Mouse (Mus musculus) splenic B cell, adult 2 months (primary cell): ENCODE measurements around the gene Sec24a.
A peak's percentile ranks its signal among the peaks of the same experiment; 100 is the strongest.
"Not testable (repeated sequence)": the region's sequence is repeated elsewhere in the genome, so short reads cannot be mapped to it uniquely, and the experiment has no call there.

ENCODE experiments used
- DNase-seq: peaks from one replicate; pipeline ENCODE4 v3.0.0-alpha.2; 2011; ENCODE audit warnings: low read depth, low spot score
- H3K27me3 ChIP-seq: 2 replicates; pipeline ENCODE4 v1.6.1; 2012; ENCODE audit warnings: mild to moderate bottlenecking, low read length, moderate library complexity, mixed read lengths; ENCODE audit not compliant: control insufficient read depth, poor library complexity, insufficient read depth, severe bottlenecking
- H3K36me3 ChIP-seq: 2 replicates; pipeline ENCODE4 v1.6.1; 2012; ENCODE audit warnings: mild to moderate bottlenecking, low read length, moderate library complexity, mixed read lengths; ENCODE audit not compliant: control insufficient read depth, poor library complexity, insufficient read depth, severe bottlenecking

Sec24a gene

GRCm38 (mm10) chr11:51777478-51777877 is 14.0 kb upstream of the Sec24a start:
- DNase-seq, result no peak
- Histone ChIP-seq H3K36me3 (peaks cover 10% of the 10 kb centered on the region; the same call in 1 of the 2 replicates), H3K27me3 (no peaks in the 10 kb centered on the region)

DNA sequence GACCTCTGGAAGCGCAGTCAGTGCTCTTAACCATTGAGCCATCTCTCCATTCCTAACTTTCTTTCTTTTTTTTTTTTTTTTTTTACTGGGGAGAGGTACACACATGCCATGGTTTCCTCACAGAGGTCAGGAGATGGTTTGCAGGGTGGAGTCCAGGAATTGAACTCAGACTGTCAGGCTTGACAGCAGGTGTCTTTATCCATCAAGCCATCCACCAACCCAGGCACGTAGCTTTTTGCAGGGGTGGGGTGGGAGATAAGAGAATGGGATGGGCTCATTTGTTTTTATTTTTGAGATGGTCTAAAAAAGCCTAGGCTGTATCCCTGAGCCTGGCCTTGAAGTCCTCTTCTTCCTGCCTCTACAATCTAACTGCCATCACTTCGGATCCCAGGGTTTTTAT is 12.1 kb upstream of the Sec24a start:
- 0 out of 2 replicates have a peak, but pooled peaks cover 2% of the 10 kb centered on the region for H3K36me3 ChIP-seq
- no peaks in the 10 kb centered on the region for H3K27me3 ChIP-seq
- DNase-seq, result no peak

DNA sequence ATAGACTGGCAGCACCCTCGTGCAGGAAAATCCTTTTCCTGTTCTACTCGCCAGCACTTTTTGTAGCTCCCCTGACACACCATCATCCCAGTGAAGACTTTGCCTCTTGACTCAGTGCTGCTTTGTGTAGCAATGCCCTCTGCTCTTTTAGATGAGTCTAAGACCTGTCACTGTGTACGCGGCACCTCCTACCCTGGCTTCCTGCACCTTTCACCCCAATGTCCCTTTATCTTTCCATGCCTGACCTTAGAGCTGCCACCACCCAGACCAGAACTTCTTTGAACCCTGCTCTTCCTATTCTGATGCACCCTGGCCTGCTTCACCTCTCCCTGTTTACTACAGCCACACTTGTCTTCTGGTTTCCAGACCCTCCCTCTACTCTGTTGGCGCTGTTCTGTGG is 4.9 kb upstream of the Sec24a start:
- no peaks in the 10 kb centered on the region for H3K36me3 ChIP-seq
- no peak for DNase-seq
- H3K27me3 ChIP-seq, result no peaks in the 10 kb centered on the region

DNA sequence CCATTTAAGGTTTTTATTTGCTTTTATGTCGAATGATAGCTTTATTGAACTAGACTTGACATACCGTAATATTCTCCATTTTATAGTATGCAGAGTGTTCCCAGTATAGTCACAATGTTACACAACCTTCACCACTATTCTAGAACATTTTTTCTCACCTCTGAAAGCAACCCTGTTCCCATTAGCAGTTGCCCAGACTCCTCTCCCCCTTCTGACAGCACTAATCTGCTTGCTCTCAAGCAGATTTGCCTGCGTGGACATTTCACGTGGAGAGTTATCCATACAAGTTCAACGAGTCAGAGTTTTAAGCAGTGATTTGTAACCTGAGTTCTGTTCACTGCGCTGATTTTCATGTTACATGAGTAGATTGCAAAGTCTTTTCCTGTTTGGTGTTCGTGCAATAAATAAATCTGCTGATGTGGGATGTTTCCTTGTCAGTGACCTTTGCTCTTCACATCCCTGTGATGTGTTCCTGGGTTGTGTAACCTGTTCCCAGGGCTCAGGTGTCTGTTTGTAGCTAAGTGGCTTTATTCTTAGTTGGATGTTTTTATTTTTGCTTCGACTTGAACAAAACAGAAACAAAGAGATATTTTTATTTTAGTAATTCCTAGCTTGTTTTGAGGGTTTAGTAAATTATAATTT is 4.3 kb upstream of the Sec24a start:
- Histone ChIP-seq H3K27me3 (no peaks in the 10 kb centered on the region), H3K36me3 (no peaks in the 10 kb centered on the region)
- DNase-seq, result no peak

GRCm38 (mm10) chr11:51764816-51765215 is 1.4 kb upstream of the Sec24a start:
- no peak for DNase-seq
- H3K27me3 ChIP-seq, result no peaks in the 10 kb centered on the region
- no peaks in the 10 kb centered on the region for H3K36me3 ChIP-seq

DNA sequence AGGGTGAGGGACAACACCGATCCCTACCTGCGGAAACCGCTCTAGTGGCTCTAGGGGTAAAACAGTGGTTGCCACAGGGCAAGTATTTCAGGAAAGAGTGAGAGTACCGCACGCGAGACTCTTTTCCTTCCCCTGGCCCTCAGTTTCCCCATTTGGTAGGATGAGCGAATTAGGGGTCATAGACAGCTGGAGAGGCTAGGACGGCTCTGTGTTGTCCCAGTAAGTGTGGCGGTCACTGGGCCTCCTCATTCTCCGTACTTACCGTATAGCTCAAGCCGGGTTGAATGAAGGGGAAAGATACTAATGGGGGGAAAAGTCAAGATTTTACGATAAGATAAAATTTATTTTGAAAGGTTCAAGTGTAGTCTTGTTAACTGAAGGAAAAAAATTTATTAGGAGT is 521 bp upstream of the Sec24a start:
- Histone ChIP-seq H3K36me3 (no peaks in the 10 kb centered on the region), H3K27me3 (no peaks in the 10 kb centered on the region)
- no peak for DNase-seq

DNA sequence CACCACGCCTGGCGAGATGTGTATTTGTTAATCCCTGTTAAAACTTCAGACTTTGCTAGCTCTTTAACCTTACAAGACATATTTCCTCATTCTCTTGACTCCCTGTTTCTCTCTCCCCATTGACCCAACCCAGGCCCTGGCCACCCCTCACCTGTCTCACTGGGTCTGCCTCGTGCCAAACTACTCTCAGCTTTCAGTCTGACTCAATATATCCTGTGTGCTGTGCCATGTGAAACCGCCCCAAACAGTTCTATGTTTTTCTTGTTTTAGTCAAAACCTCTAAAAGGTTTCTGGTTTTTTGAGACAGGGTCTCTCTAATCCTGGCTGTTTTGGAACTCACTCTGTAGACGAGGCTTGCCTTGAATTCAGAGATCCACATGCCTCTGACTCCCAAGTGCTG is 2.2 kb downstream of the Sec24a start:
- no peaks in the 10 kb centered on the region for H3K36me3 ChIP-seq
- no peaks in the 10 kb centered on the region for H3K27me3 ChIP-seq
- no peak for DNase-seq

- no peak for DNase-seq
- H3K36me3 ChIP-seq, result no peaks in the 10 kb centered on the region
- no peaks in the 10 kb centered on the region for H3K27me3 ChIP-seq
Measured at GRCm38 (mm10) chr11:51759941-51760657, 3.3 kb downstream of the Sec24a start.

DNA sequence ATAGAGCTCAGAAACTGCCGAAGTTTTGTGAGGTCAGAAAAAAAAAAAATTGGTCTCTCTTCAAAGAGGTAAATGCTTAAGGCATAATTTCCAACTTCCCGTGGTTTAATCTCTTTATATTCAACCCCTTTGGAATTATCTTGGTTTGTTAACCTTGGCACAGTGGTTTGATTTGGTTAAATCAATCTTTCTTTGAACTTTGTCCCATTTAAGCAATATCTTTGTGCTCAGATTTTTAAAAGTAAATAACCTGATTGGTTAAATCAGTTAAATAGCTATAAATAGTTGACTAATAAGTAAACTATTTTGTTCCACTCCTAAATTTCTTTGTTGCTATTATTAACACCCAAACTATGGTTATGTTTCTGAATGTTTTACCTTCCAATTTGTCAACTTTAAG is 4.2 kb downstream of the Sec24a start:
- H3K27me3 ChIP-seq, result no peaks in the 10 kb centered on the region
- H3K36me3 ChIP-seq, result no peaks in the 10 kb centered on the region
- no peak for DNase-seq

GRCm38 (mm10) chr11:51758207-51758606 is 5.2 kb downstream of the Sec24a start:
- DNase-seq, result peak; percentile 21
- H3K36me3 ChIP-seq, result not testable (repeated sequence)

GRCm38 (mm10) chr11:51757625-51758024 is 5.8 kb downstream of the Sec24a start:
- no peaks in the 10 kb centered on the region for H3K36me3 ChIP-seq
- no peaks in the 10 kb centered on the region for H3K27me3 ChIP-seq
- no peak for DNase-seq

More at GRCm38 (mm10) chr11:51758207-51758606, 5.2 kb downstream of the Sec24a start:
- not testable (repeated sequence) for H3K27me3 ChIP-seq

GRCm38 (mm10) chr11:51757023-51757422 is 6.4 kb downstream of the Sec24a start:
- H3K36me3 ChIP-seq, result no peaks in the 10 kb centered on the region
- no peaks in the 10 kb centered on the region for H3K27me3 ChIP-seq
- no peak for DNase-seq

DNA sequence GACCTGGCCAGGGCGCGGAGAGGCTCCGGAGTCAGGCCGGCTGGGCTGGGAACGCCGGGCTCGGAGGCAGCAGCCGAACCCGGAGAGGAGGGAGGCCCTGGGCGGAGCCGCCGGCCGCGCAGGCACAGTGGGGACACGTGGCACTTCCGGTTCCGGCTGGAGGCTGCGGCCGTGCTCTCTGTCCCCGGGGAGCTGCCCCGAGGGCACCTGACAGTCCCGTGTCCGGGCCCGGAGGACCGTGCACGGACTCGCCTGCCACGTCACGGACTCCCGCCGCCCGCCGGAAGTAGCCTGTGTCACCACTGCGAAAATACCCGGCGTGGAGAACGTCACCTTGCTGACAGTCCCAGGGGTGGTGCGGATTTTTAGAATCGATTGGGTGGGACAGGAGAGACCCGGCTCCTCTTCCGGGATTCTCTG is 7.1 kb downstream of the Sec24a start:
- Histone ChIP-seq H3K27me3 (no peaks in the 10 kb centered on the region), H3K36me3 (no peaks in the 10 kb centered on the region)
- DNase-seq, result peak; percentile 98

DNA sequence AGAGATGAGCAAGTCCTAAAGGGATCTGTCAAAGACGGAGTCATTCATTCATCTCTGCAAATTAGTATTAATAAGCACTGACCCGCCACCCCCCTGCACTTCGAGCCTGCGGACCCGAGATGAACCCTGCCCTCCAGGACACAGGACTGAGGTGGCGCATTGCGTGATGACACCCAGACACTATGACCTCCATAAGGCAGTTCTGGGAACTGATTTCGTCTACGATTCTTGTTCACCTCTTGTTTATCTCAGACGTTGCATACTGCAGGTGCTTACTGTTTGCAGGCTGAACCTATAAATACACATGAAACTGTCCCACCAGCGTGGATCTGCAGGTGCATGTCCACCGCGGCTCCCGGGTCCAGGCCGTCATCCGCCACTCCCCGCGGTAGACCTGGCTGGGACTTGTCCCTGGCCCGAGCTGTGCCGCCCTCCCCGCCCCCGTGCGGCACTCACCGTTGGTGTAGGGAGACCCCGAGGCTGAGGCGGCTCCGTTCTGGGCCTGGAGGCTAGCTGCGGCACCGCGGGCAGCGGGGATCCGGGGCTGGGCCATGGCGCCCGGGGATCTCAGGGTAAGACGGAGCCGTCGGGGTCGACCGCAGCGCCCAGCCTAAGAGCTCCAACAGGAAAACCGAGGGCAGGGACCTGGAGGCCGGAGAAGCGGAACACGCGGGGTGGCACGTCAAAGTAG is 7.7 kb downstream of the Sec24a start:
- Histone ChIP-seq H3K27me3 (no peaks in the 10 kb centered on the region), H3K36me3 (no peaks in the 10 kb centered on the region)
- peak; percentile 62 for DNase-seq

GRCm38 (mm10) chr11:51751623-51752225 is 11.7 kb downstream of the Sec24a start:
- not testable (repeated sequence) for H3K27me3 ChIP-seq, DNase-seq, H3K36me3 ChIP-seq
